In the genomic region with DNA sequence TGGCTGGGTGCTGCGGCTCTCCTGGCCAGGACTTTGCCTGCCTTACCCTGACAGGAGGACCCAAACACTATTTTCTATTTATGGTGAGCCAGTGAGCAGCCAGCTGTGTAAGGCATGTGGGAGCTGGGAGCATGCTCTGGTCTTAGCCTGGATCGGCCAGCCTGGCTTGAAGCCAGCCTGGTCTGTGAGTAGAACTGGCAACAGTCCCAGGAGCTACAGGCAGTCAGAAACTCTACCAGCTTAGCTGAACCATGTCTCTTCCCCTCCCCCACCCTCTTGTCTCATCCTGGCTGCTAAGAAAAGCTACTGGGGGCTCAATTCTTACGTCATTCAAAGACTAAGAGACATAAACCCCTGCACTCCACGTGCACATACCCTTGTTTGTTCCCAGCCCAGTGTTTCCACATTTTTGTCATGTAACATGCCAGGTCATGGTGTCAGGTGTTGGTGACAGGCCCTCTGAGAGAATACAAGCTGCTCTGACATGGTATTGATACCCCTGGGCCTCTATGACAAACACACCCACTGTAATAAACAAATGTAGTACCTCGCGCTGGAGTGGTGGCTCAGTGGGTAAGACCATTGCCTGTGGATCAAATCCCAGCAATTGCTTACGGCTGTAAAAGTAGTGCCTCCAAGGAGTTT, we compare ENCODE assay signal across 8 mouse cellular contexts.
DNase-seq lines count a peak whose midpoint lies in the region; ATAC-seq and TF ChIP-seq lines count a peak whose summit lies in the region.

No protein-coding gene starts in this region.

- no peaks in the 10 kb centered on the region for H3K9me3 ChIP-seq in limb, embryonic 12.5 days
- no peaks in the 10 kb centered on the region for H3K9me3 ChIP-seq in limb, embryonic 10.5 days (replicated peaks)
- no peaks in the 10 kb centered on the region for H3K9me3 ChIP-seq in forebrain, embryonic 13.5 days (replicated peaks)
- H3K9me3 ChIP-seq in heart, postnatal 0 days (replicated peaks; ENCODE audit: control insufficient read depth, low read length): no peaks in the 10 kb centered on the region

- no peak for DNase-seq in limb, embryonic 10.5 days (ENCODE audit: low spot score)
- DNase-seq in heart, postnatal 0 days (ENCODE audit: low spot score): peak; percentile 95
- DNase-seq in kidney, postnatal 4 days: peak; percentile 84 to 92
- DNase-seq in lung, postnatal 36 days: peak; percentile 86
- peak; percentile 53 for DNase-seq in right cerebral cortex, postnatal 4 days
- DNase-seq in thymus, postnatal 10 days (ENCODE audit: low spot score in 2 of 2): no peak

- no peak overlapping the region for H3K4me2 ChIP-seq in limb, embryonic 12.5 days
- H3K4me2 ChIP-seq in forebrain, embryonic 13.5 days: no peak overlapping the region
- peak overlapping the region; percentile 28 for H3K4me2 ChIP-seq in heart, postnatal 0 days (ENCODE audit: low read depth, low read length)

- H3K27ac ChIP-seq in limb, embryonic 12.5 days: peak overlapping the region; percentile 54; the same call in 1 of the 2 replicates
- H3K27ac ChIP-seq in limb, embryonic 10.5 days: no peak overlapping the region
- peak overlapping the region; percentile 51; the same call in 1 of the 2 replicates for H3K27ac ChIP-seq in forebrain, embryonic 13.5 days
- H3K27ac ChIP-seq in heart, postnatal 0 days (ENCODE audit: low read depth): peak overlapping the region; percentile 80

- no peak overlapping the region for H3K9ac ChIP-seq in limb, embryonic 12.5 days (replicated peaks)
- no peak overlapping the region for H3K9ac ChIP-seq in forebrain, embryonic 13.5 days
- no peak overlapping the region for H3K9ac ChIP-seq in heart, postnatal 0 days (replicated peaks; ENCODE audit: low read depth, low read length)

- 64% methylated on average over 7 of the region's 7 CpGs for WGBS in limb, embryonic 12.5 days
- 79% methylated on average over 7 of the region's 7 CpGs for WGBS in limb, embryonic 10.5 days
- WGBS in forebrain, embryonic 13.5 days: 43% methylated on average over 7 of the region's 7 CpGs
- 26% methylated on average over 7 of the region's 7 CpGs for WGBS in heart, postnatal 0 days

- H3K4me3 ChIP-seq in limb, embryonic 12.5 days (replicated peaks): no peak overlapping the region
- no peak overlapping the region for H3K4me3 ChIP-seq in limb, embryonic 10.5 days
- no peak overlapping the region for H3K4me3 ChIP-seq in forebrain, embryonic 13.5 days
- no peak overlapping the region for H3K4me3 ChIP-seq in heart, postnatal 0 days (ENCODE audit: low read depth, low read length)

- peak; percentile 89 for ATAC-seq in limb, embryonic 12.5 days (ENCODE audit: insufficient number of reproducible peaks, insufficient read depth, low FRiP score, low TSS enrichment, low read depth)
- ATAC-seq in forebrain, embryonic 13.5 days: peak; percentile 87
- peak; percentile 96 for ATAC-seq in heart, postnatal 0 days (ENCODE audit: insufficient read depth, low read depth)

- H3K27me3 ChIP-seq in limb, embryonic 12.5 days: no peaks in the 10 kb centered on the region
- no peaks in the 10 kb centered on the region for H3K27me3 ChIP-seq in limb, embryonic 10.5 days (ENCODE audit: low read depth, poor library complexity, severe bottlenecking)
- no peaks in the 10 kb centered on the region for H3K27me3 ChIP-seq in forebrain, embryonic 13.5 days
- H3K27me3 ChIP-seq in heart, postnatal 0 days (ENCODE audit: control insufficient read depth, insufficient read depth, low read length): no peaks in the 10 kb centered on the region

- H3K4me1 ChIP-seq in limb, embryonic 12.5 days (replicated peaks): peaks cover 14% of the 10 kb centered on the region
- H3K4me1 ChIP-seq in limb, embryonic 10.5 days: no peaks in the 10 kb centered on the region
- H3K4me1 ChIP-seq in forebrain, embryonic 13.5 days: peaks cover 19% of the 10 kb centered on the region
- peaks cover 27% of the 10 kb centered on the region for H3K4me1 ChIP-seq in heart, postnatal 0 days (ENCODE audit: control insufficient read depth, insufficient read depth)

- no peak for TF ChIP-seq EP300 in heart, postnatal 0 days (IDR thresholded peaks at IDR 0.05; ENCODE audit: low read depth)

- TF ChIP-seq CTCF in heart, postnatal 0 days (IDR thresholded peaks at IDR 0.05; ENCODE audit: low read depth): no peak

- no peaks in the 10 kb centered on the region for H3K36me3 ChIP-seq in limb, embryonic 12.5 days
- H3K36me3 ChIP-seq in limb, embryonic 10.5 days: no peaks in the 10 kb centered on the region
- no peaks in the 10 kb centered on the region for H3K36me3 ChIP-seq in forebrain, embryonic 13.5 days (ENCODE audit: poor library complexity, severe bottlenecking)
- 0 out of 2 replicates have a peak, but pooled peaks cover 2% of the 10 kb centered on the region for H3K36me3 ChIP-seq in heart, postnatal 0 days (replicated peaks; ENCODE audit: control insufficient read depth, insufficient read depth, low read length)

Comparison
In these comparisons a context has a peak if more than half of its experiments do, and no peak if none do; other contexts are left out.
1. DNase-seq: peak in heart, postnatal 0 days (single experiment), kidney, postnatal 4 days (2 of 2), lung, postnatal 36 days (single experiment) and right cerebral cortex, postnatal 4 days (single experiment); none in limb, embryonic 10.5 days (single experiment) and thymus, postnatal 10 days (0 of 2).
2. Peak in every context shown above with its lines, with median percentiles within 50 percentile points of each other: ATAC-seq.